Mouse (Mus musculus): ENCODE results near the gene Sec23b. TPM values are rescaled to one million over a fixed set of nuclear protein-coding genes. Genes with fewer than 3 reads are reported as not detected.

Sec23b gene
- 81.7 and 83.2 TPM in 2 replicates for polyA plus RNA-seq (2015; fragmentation: Nextera tagmentation; extraction: Ambion mirVana)

DNA sequence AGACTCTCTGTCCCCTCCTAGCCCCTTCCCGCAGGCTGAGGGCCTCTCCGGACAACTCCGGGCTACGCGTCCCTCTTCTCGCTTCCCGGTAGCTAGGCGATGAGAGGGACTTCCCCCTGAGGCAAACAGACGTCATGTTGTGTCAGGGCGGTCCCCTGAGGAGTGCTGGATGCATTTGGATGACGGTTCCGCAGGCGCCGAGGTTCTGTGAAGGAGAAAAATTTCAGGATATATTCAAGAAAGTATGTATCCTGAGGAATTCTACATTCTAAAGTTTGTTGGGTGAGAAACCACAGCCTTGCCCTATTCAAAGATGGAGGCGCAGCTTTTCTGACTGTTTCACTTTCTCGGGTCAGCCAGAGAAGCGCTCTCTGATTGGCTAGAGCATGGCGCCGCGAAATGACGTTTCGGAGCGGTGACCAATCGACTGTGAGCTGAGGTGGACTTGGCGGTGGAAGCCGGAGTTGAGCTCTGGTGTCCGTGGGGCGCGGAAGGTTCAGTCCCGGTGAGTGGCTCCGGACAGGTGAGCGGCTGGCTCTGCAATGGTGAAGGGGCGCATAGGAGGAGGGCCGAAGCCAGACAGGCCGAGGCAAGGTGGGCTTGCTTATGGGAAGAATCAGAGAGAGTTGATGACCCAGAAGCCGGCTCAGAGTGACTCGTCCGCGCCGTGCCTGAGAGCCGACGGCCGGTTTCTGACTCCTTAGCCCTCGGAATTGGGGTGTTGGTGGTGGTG lies at the start of gene Sec23b:
Sec23b (plus strand) TSS at position 410 of the 733 bp plus-strand sequence.
- ATAC-seq (ENCODE audit: insufficient number of reproducible peaks, low FRiP score, low TSS enrichment, low read depth) = peak; percentile 96
- no peaks in the 10 kb centered on the region for H3K27me3 ChIP-seq
- no peaks in the 10 kb centered on the region for H3K9me3 ChIP-seq (replicated peaks)
- H3K27ac ChIP-seq (replicated peaks) = peak within 1 kb of the TSS; percentile 98
- under 1% methylated on average over 44 of the region's 44 CpGs for WGBS
- peak within 1 kb of the TSS; percentile 75 for H3K9ac ChIP-seq
- H3K4me3 ChIP-seq (replicated peaks) = peak within 1 kb of the TSS; percentile 90
- peaks cover 9% of the 10 kb centered on the region for H3K4me1 ChIP-seq
- peaks cover 12% of the 10 kb centered on the region; the same call in 1 of the 2 replicates for H3K36me3 ChIP-seq
- H3K4me2 ChIP-seq (replicated peaks) = peak within 1 kb of the TSS; percentile 56

DNA sequence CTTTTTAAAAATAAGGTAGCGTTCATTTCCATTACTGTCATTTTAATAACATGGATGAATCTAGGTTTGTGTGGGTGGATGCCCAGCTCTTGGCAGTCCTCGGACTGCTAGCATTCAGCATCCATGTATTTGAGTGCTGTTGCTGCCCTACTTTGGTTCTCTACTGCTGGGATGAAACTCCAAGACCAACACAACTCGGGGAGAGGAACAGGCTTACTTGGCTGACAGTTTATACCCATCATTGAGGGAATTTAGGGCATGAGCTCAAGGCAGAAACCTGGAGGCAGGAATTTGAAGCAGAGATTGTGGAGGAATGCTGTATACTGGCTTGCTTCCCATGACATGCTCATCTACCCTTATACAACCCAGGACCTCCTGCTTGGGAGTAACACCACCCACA lies 41.4 kb upstream of the Sec23b start:
- Histone ChIP-seq H3K4me3 (replicated peaks) (no peak overlapping the region), H3K4me1 (no peaks in the 10 kb centered on the region), H3K9me3 (replicated peaks) (no peaks in the 10 kb centered on the region), H3K27me3 (no peaks in the 10 kb centered on the region), H3K27ac (replicated peaks) (no peak overlapping the region), H3K9ac (no peak overlapping the region), H3K4me2 (replicated peaks) (no peak overlapping the region), H3K36me3 (no peaks in the 10 kb centered on the region)
- ATAC-seq (ENCODE audit: insufficient number of reproducible peaks, low FRiP score, low TSS enrichment, low read depth) = no peak
- WGBS = 85% methylated on average over 3 of the region's 3 CpGs

DNA sequence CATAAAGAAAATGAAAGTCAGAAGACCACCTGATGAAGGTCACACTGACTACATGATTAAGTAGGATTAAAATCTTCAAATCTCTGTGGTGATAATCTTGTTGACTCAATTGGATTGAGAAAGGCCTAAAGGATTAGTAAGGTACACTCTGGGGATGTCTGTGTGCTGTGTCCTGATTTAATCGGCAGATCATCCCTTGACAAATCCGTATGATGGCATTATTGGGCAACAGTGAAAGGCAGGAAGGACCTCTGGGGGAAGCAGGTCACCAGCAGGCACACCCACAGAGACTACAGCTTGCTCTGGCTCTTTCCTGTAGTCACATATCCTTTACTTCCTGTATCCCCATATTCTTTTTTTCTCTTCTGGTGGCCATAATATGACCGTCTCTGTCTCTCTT lies 36.3 kb upstream of the Sec23b start:
- no peaks in the 10 kb centered on the region for H3K36me3 ChIP-seq

GRCm38 (mm10) chr2:144525856-144526255 lies 30.2 kb upstream of the Sec23b start:
- no peak for ATAC-seq (ENCODE audit: insufficient number of reproducible peaks, low FRiP score, low TSS enrichment, low read depth)
- Histone ChIP-seq H3K36me3 (peaks cover 2% of the 10 kb centered on the region; the same call in 1 of the 2 replicates), H3K4me1 (peaks cover 14% of the 10 kb centered on the region; the same call in 1 of the 2 replicates), H3K9me3 (replicated peaks) (no peaks in the 10 kb centered on the region), H3K4me3 (replicated peaks) (no peak overlapping the region), H3K27ac (replicated peaks) (no peak overlapping the region), H3K4me2 (replicated peaks) (no peak overlapping the region), H3K9ac (no peak overlapping the region), H3K27me3 (peaks cover 7% of the 10 kb centered on the region; the same call in 1 of the 2 replicates)
- WGBS = 60% methylated on average over 10 of the region's 10 CpGs

More for the DNA sequence above, 36.3 kb upstream of the Sec23b start:
- H3K4me1 ChIP-seq = no peaks in the 10 kb centered on the region
- WGBS = 71% methylated on average over 3 of the region's 3 CpGs
- H3K9ac ChIP-seq = no peak overlapping the region
- no peak for ATAC-seq (ENCODE audit: insufficient number of reproducible peaks, low FRiP score, low TSS enrichment, low read depth)
- no peak overlapping the region for H3K27ac ChIP-seq (replicated peaks)
- no peak overlapping the region for H3K4me2 ChIP-seq (replicated peaks)
- no peaks in the 10 kb centered on the region for H3K9me3 ChIP-seq (replicated peaks)
- no peaks in the 10 kb centered on the region for H3K27me3 ChIP-seq
- no peak overlapping the region for H3K4me3 ChIP-seq (replicated peaks)

- 1% methylated on average over 56 of the region's 56 CpGs for WGBS
- Histone ChIP-seq H3K9me3 (replicated peaks) (no peaks in the 10 kb centered on the region), H3K4me3 (replicated peaks) (peak within 1 kb of the TSS; percentile 72), H3K9ac (peak within 1 kb of the TSS; percentile 86), H3K36me3 (peaks cover 8% of the 10 kb centered on the region), H3K27me3 (peaks cover 7% of the 10 kb centered on the region; the same call in 1 of the 2 replicates), H3K4me1 (peaks cover 14% of the 10 kb centered on the region; the same call in 1 of the 2 replicates), H3K4me2 (replicated peaks) (peak within 1 kb of the TSS; percentile 90), H3K27ac (replicated peaks) (peak within 1 kb of the TSS; percentile 93)
- peak; percentile 96 for ATAC-seq (ENCODE audit: insufficient number of reproducible peaks, low FRiP score, low TSS enrichment, low read depth)
Observed at GRCm38 (mm10) chr2:144526981-144527820, 28.8 kb upstream of the Sec23b start, which contains the start of the genes Dzank1 and Polr3f. TSS of gene Dzank1 (minus strand) at chr2:144527414. TSS of gene Polr3f (plus strand) at chr2:144527718.

- Histone ChIP-seq H3K9ac (peak overlapping the region; percentile 86), H3K36me3 (peaks cover 12% of the 10 kb centered on the region), H3K9me3 (replicated peaks) (no peaks in the 10 kb centered on the region), H3K4me3 (replicated peaks) (peak overlapping the region; percentile 72), H3K27ac (replicated peaks) (peak overlapping the region; percentile 93), H3K4me2 (replicated peaks) (peak overlapping the region; percentile 90), H3K27me3 (peaks cover 7% of the 10 kb centered on the region; the same call in 1 of the 2 replicates), H3K4me1 (peaks cover 14% of the 10 kb centered on the region; the same call in 1 of the 2 replicates)
- under 1% methylated on average over 25 of the region's 25 CpGs for WGBS
- 0 out of 2 replicates have a peak, but pooled peaks have one; percentile 12 for ATAC-seq (ENCODE audit: insufficient number of reproducible peaks, low FRiP score, low TSS enrichment, low read depth)
Observed at GRCm38 (mm10) chr2:144527821-144528174, 28.2 kb upstream of the Sec23b start.

- 93% methylated on average over 7 of the region's 7 CpGs for WGBS
- H3K36me3 ChIP-seq = peaks cover 84% of the 10 kb centered on the region
- no peak for ATAC-seq (ENCODE audit: insufficient number of reproducible peaks, low FRiP score, low TSS enrichment, low read depth)
- no peak overlapping the region for H3K27ac ChIP-seq (replicated peaks)
- H3K4me2 ChIP-seq (replicated peaks) = no peak overlapping the region
- H3K9ac ChIP-seq = no peak overlapping the region
- H3K27me3 ChIP-seq = no peaks in the 10 kb centered on the region
- no peak overlapping the region for H3K4me3 ChIP-seq (replicated peaks)
- no peaks in the 10 kb centered on the region for H3K9me3 ChIP-seq (replicated peaks)
- H3K4me1 ChIP-seq = no peaks in the 10 kb centered on the region
Observed at GRCm38 (mm10) chr2:144537123-144537522, 18.9 kb upstream of the Sec23b start.

GRCm38 (mm10) chr2:144541246-144541645 lies 14.8 kb upstream of the Sec23b start:
- Histone ChIP-seq H3K9ac (no peak overlapping the region), H3K27me3 (no peaks in the 10 kb centered on the region), H3K9me3 (replicated peaks) (no peaks in the 10 kb centered on the region), H3K27ac (replicated peaks) (no peak overlapping the region), H3K36me3 (peaks cover 76% of the 10 kb centered on the region), H3K4me2 (replicated peaks) (no peak overlapping the region), H3K4me1 (no peaks in the 10 kb centered on the region), H3K4me3 (replicated peaks) (no peak overlapping the region)
- ATAC-seq (ENCODE audit: insufficient number of reproducible peaks, low FRiP score, low TSS enrichment, low read depth) = no peak
- 85% methylated on average over 4 of the region's 4 CpGs for WGBS

DNA sequence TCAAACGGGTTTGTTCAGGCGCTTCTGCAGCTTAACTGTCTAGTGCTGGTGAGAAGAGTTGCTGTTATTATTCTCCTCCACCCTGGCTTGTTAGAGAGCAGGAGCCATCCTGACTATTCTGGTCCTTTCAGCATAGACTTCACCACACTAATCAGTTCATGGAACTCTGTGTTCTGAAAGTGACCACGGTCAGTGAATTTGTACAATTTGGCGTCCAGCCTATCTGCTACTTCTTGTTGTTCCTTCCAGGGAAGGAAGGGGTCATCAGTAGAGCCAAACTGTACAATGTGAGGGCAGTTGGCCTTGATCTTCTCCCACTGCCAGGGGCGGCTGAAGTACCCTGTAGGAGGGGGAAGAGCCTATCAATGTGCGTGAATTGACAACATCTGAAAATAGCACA lies 12.4 kb upstream of the Sec23b start:
- H3K4me1 ChIP-seq = no peaks in the 10 kb centered on the region
- H3K36me3 ChIP-seq = peaks cover 70% of the 10 kb centered on the region
- no peak overlapping the region for H3K27ac ChIP-seq (replicated peaks)
- H3K9me3 ChIP-seq (replicated peaks) = no peaks in the 10 kb centered on the region
- no peaks in the 10 kb centered on the region for H3K27me3 ChIP-seq
- H3K4me2 ChIP-seq (replicated peaks) = no peak overlapping the region
- 90% methylated on average over 6 of the region's 6 CpGs for WGBS
- no peak for ATAC-seq (ENCODE audit: insufficient number of reproducible peaks, low FRiP score, low TSS enrichment, low read depth)
- H3K4me3 ChIP-seq (replicated peaks) = no peak overlapping the region
- H3K9ac ChIP-seq = no peak overlapping the region

- 68% methylated on average over 6 of the region's 6 CpGs for WGBS
- Histone ChIP-seq H3K9ac (no peak overlapping the region), H3K27ac (replicated peaks) (no peak overlapping the region), H3K4me2 (replicated peaks) (no peak overlapping the region), H3K4me3 (replicated peaks) (no peak overlapping the region), H3K36me3 (peaks cover 60% of the 10 kb centered on the region), H3K4me1 (peaks cover 4% of the 10 kb centered on the region; the same call in 1 of the 2 replicates), H3K27me3 (no peaks in the 10 kb centered on the region), H3K9me3 (replicated peaks) (no peaks in the 10 kb centered on the region)
- no peak for ATAC-seq (ENCODE audit: insufficient number of reproducible peaks, low FRiP score, low TSS enrichment, low read depth)
Observed at GRCm38 (mm10) chr2:144544630-144545029, 11.4 kb upstream of the Sec23b start.

- 93% methylated on average over 2 of the region's 2 CpGs for WGBS
- no peak overlapping the region for H3K4me3 ChIP-seq (replicated peaks)
- no peak overlapping the region for H3K9ac ChIP-seq
- H3K4me1 ChIP-seq = peaks cover 4% of the 10 kb centered on the region; the same call in 1 of the 2 replicates
- H3K4me2 ChIP-seq (replicated peaks) = no peak overlapping the region
- peaks cover 56% of the 10 kb centered on the region for H3K36me3 ChIP-seq
- no peaks in the 10 kb centered on the region for H3K27me3 ChIP-seq
- no peaks in the 10 kb centered on the region for H3K9me3 ChIP-seq (replicated peaks)
- H3K27ac ChIP-seq (replicated peaks) = no peak overlapping the region
- ATAC-seq (ENCODE audit: insufficient number of reproducible peaks, low FRiP score, low TSS enrichment, low read depth) = no peak
Observed at GRCm38 (mm10) chr2:144545061-144545460, 11.0 kb upstream of the Sec23b start.

All from embryonic facial prominence, embryonic 15.5 days (tissue).